Mouse (Mus musculus): ENCODE data around the gene Adamtsl2. TPM values are rescaled to one million over a fixed set of nuclear protein-coding genes. Genes with fewer than 3 reads are reported as not detected.

The Adamtsl2 gene
- polyA plus RNA-seq, 1 experiment from 2014 or later = not detected

DNA sequence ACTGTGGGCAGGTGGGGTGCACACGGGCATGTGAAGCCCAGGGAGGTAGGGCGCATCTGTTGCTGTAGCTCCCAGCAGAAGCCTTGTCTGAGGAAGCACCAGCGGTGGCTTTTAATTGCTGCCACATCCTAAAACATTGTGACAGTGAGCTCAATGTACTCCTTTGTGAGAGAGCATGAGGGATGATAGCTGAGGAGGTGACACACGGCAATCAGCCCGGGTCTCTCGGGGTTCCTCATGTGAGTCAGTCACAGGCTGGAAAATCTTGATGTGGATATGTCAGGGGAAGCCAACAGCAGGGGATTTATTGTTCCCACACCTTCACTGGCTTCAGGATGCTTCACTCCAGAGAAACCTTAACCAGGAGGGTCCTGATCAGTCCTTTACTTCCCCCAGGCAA lies 67.7 kb downstream of the Adamtsl2 start:
- Histone ChIP-seq H3K4me3 (ENCODE audit: inconsistent target) (no peak overlapping the region), H3K79me2 (ENCODE audit: inconsistent target) (no peaks in the 10 kb centered on the region), H3K27ac (no peak overlapping the region), H3K36me3 (ENCODE audit: inconsistent target) (no peaks in the 10 kb centered on the region)
- WGBS (ENCODE audit: missing documents) = 62% methylated on average over 6 of the region's 6 CpGs

DNA sequence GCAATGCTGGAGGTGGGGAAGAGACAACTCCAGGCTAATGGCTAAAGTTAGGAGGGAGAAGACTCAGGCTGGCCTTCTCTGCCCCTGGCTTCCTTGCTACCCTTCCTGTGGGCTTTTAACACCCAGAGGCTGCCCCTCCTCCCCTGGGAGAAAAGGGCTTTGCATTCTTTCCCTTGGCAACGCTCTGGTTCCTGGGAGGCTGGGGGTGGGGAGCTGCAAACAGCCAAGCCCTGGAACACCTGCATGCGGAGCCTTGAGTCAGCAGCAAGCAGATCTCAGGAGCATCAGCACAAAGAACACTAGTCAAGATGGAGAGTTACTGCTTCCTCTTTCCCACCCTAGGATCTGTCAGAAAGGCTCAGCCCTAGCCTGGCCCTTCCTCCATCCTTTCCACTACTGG lies 70.3 kb downstream of the Adamtsl2 start:
- H3K27ac ChIP-seq = no peak overlapping the region
- H3K79me2 ChIP-seq (ENCODE audit: inconsistent target) = no peaks in the 10 kb centered on the region
- no peaks in the 10 kb centered on the region for H3K36me3 ChIP-seq (ENCODE audit: inconsistent target)
- WGBS (ENCODE audit: missing documents) = 14% methylated on average over 2 of the region's 2 CpGs
- H3K4me3 ChIP-seq (ENCODE audit: inconsistent target) = no peak overlapping the region

DNA sequence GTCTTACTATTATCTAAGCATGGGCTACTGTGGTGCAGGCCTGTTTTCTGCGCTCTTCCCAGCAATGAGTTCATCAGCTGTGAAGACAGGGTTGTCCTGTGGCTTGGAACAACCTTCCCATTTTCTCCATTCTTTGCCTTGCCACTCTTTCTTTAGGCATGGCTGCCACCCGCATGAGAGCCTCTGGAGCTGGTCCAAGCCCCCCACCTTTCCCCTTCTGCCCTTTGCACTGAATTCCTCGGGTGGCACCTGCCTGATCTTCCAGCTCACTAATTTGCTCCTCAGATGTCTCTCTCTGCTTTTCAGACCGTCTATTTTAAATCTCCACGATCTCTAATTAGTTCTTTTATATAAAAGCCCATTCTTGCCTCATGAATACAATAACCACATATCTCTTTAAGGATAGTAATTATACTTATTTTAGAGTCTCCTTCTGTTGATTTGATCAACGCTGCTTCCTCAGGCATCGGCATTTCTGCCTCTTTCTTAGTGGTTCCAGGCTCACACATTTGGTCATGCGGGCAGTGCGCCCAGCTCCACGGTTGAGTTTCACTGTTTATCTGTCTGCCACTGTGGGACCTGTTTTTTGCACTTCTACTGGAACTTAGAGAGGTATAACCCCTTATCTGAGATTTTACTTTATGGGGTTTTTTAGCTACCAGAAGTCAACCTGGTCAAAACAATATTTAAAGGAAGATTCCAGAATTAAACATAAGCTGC lies 75.4 kb downstream of the Adamtsl2 start:
- Histone ChIP-seq H3K27ac (no peak overlapping the region), H3K36me3 (ENCODE audit: inconsistent target) (no peaks in the 10 kb centered on the region), H3K79me2 (ENCODE audit: inconsistent target) (no peaks in the 10 kb centered on the region), H3K4me3 (ENCODE audit: inconsistent target) (no peak overlapping the region)
- WGBS (ENCODE audit: missing documents) = 89% methylated on average over 10 of the region's 10 CpGs

DNA sequence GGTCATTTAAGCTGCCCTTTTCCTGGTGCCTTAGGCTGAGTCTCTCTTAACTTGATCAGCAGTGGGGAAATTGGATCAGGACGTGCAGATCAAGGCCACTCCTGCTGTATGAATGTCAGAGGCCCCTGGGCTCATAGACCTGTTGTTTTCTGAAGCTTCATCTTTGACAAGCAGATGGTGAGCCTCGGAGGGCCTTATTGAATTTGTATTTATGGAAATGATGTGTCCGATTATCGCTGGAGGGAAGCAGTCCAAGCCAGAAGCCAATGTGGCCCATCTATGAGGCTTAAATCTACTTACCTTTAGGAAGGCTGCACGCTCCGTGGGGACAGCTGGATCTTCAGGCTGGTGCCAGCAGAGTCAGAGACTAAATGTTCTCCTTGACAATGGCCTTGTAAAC lies 77.4 kb downstream of the Adamtsl2 start:
- 89% methylated on average over 6 of the region's 6 CpGs for WGBS (ENCODE audit: missing documents)
- no peak overlapping the region for H3K4me3 ChIP-seq (ENCODE audit: inconsistent target)
- H3K79me2 ChIP-seq (ENCODE audit: inconsistent target) = no peaks in the 10 kb centered on the region
- H3K27ac ChIP-seq = no peak overlapping the region
- H3K36me3 ChIP-seq (ENCODE audit: inconsistent target) = no peaks in the 10 kb centered on the region

Other genes starting within 250 kb of the Adamtsl2 start
- gene Abo, start 214.4 kb upstream of the Adamtsl2 start, polyA plus RNA-seq (2018) = not detected in 3 replicates
- 16.4 to 25.2 TPM (median 21.2 TPM) in 3 replicates for gene Surf6, start 176.5 kb upstream of the Adamtsl2 start, polyA plus RNA-seq (2018)
- gene Med22, start 168.7 kb upstream of the Adamtsl2 start, polyA plus RNA-seq (2018) = 14.4 to 39.2 TPM (median 31.3 TPM) in 3 replicates
- gene Rpl7a, start 168.6 kb upstream of the Adamtsl2 start, polyA plus RNA-seq (2018) = 1,034 to 1,136 TPM (median 1,099 TPM) in 3 replicates
- 25.6 to 50.5 TPM (median 36.1 TPM) in 3 replicates for gene Surf2, start 163.0 kb upstream of the Adamtsl2 start, polyA plus RNA-seq (2018)
- gene Surf1, start 162.8 kb upstream of the Adamtsl2 start, polyA plus RNA-seq (2018) = 55.2 to 73.5 TPM (median 59.6 TPM) in 3 replicates
- gene Surf4, start 145.5 kb upstream of the Adamtsl2 start, polyA plus RNA-seq (2018) = 126 to 164 TPM (median 160 TPM) in 3 replicates
- 0.30 to 0.79 TPM (median 0.44 TPM) in 3 replicates for gene Stkld1, start 145.3 kb upstream of the Adamtsl2 start, polyA plus RNA-seq (2018)
- gene Rexo4, start 115.0 kb upstream of the Adamtsl2 start, polyA plus RNA-seq (2018) = 33.6 to 77.4 TPM (median 33.7 TPM) in 3 replicates
- gene Adamts13, start 106.0 kb upstream of the Adamtsl2 start, polyA plus RNA-seq (2018) = not detected in 3 replicates
- gene Cacfd1, start 69.5 kb upstream of the Adamtsl2 start, polyA plus RNA-seq (2018) = 10.7 to 20.4 TPM (median 18.3 TPM) in 3 replicates
- 2.9 to 43.2 TPM (median 3.8 TPM) in 3 replicates for gene Slc2a6, start 51.4 kb upstream of the Adamtsl2 start, polyA plus RNA-seq (2018)
- gene Mymk, start 7.2 kb upstream of the Adamtsl2 start, polyA plus RNA-seq (2018) = not detected in 3 replicates
- gene Fam163b, start 63.1 kb downstream of the Adamtsl2 start, polyA plus RNA-seq (2018) = not detected in 3 replicates
- gene Dbh, start 85.9 kb downstream of the Adamtsl2 start, polyA plus RNA-seq (2018) = not detected in 3 replicates
- gene Sardh, start 169.0 kb downstream of the Adamtsl2 start, polyA plus RNA-seq (2018) = 0.89 to 2.1 TPM (median 1.0 TPM) in 3 replicates